Mouse (Mus musculus) common myeloid progenitor, adult 5-6 weeks (primary cell): ENCODE measurements at regions not wholly inside any gene's neighbourhood (a gene's known extent, or its start where the extent isn't known, plus 50 kb on each side); places are given as distances from the start of the nearest gene placed in this dataset.
"Not testable (repeated sequence)": the region's sequence is repeated elsewhere in the genome, so short reads cannot be mapped to it uniquely, and the experiment has no call there.

Experiments used
- ATAC-seq: replicated peaks from 2 replicates; pipeline ENCODE4 v1.8.0; 2016; ENCODE audit warnings: low read depth, mild to moderate bottlenecking, moderate TSS enrichment, inconsistent platforms; ENCODE audit not compliant: poor library complexity, severe bottlenecking

GRCm38 (mm10) chr12:113330266-113330665 lies 144.5 kb downstream of the Tmem121 start:
- ATAC-seq: no peak

- no peak for ATAC-seq
Observed at GRCm38 (mm10) chr12:113332226-113332625, 146.5 kb downstream of the Tmem121 start.

- no peak for ATAC-seq
Observed at GRCm38 (mm10) chr12:113333399-113333798, 147.7 kb downstream of the Tmem121 start.

GRCm38 (mm10) chr12:113333853-113334252 lies 148.1 kb downstream of the Tmem121 start:
- ATAC-seq: not testable (repeated sequence)

GRCm38 (mm10) chr12:113337271-113337670 lies 151.5 kb downstream of the Tmem121 start:
- ATAC-seq: no peak

GRCm38 (mm10) chr12:113338891-113339290 lies 150.4 kb upstream of the Adam6b start:
- ATAC-seq: no peak

GRCm38 (mm10) chr12:113341046-113341445 lies 148.3 kb upstream of the Adam6b start:
- ATAC-seq: no peak

GRCm38 (mm10) chr12:113355132-113355531 lies 134.2 kb upstream of the Adam6b start:
- no peak for ATAC-seq

- ATAC-seq: no peak
Observed at GRCm38 (mm10) chr12:113358077-113358476, 131.2 kb upstream of the Adam6b start.

GRCm38 (mm10) chr12:113360032-113360431 lies 129.3 kb upstream of the Adam6b start:
- ATAC-seq: no peak

- ATAC-seq: no peak
Observed at GRCm38 (mm10) chr12:113362409-113363038, 126.8 kb upstream of the Adam6b start.

GRCm38 (mm10) chr12:113364023-113364422 lies 125.3 kb upstream of the Adam6b start:
- no peak for ATAC-seq

GRCm38 (mm10) chr12:113364437-113364836 lies 124.9 kb upstream of the Adam6b start:
- ATAC-seq: no peak

GRCm38 (mm10) chr12:113365783-113366182 lies 123.5 kb upstream of the Adam6b start:
- ATAC-seq: no peak

GRCm38 (mm10) chr12:113366394-113366793 lies 122.9 kb upstream of the Adam6b start:
- ATAC-seq: no peak

- no peak for ATAC-seq
Observed at GRCm38 (mm10) chr12:113401578-113402113, 87.7 kb upstream of the Adam6b start.

- ATAC-seq: peak; percentile 95
Observed at GRCm38 (mm10) chr12:113402823-113403222, 86.5 kb upstream of the Adam6b start.

GRCm38 (mm10) chr12:113411113-113411512 lies 78.2 kb upstream of the Adam6b start:
- no peak for ATAC-seq

- peak; percentile 46 for ATAC-seq
Observed at GRCm38 (mm10) chr12:113413996-113414395, 75.3 kb upstream of the Adam6b start.

- ATAC-seq: no peak
Observed at GRCm38 (mm10) chr12:113417521-113417920, 71.8 kb upstream of the Adam6b start.

GRCm38 (mm10) chr12:113418731-113419402 lies 70.4 kb upstream of the Adam6b start:
- no peak for ATAC-seq
